Mouse (Mus musculus) urinary bladder, postnatal 14 days (tissue): ENCODE measurements around the gene Mylk4.
A peak's percentile ranks its signal among the peaks of the same experiment; 100 is the strongest.

Source experiments
- DNase-seq: peaks from one replicate; pipeline ENCODE4 v3.0.0; 2021; ENCODE audit warnings: low spot score

The Mylk4 gene

DNA sequence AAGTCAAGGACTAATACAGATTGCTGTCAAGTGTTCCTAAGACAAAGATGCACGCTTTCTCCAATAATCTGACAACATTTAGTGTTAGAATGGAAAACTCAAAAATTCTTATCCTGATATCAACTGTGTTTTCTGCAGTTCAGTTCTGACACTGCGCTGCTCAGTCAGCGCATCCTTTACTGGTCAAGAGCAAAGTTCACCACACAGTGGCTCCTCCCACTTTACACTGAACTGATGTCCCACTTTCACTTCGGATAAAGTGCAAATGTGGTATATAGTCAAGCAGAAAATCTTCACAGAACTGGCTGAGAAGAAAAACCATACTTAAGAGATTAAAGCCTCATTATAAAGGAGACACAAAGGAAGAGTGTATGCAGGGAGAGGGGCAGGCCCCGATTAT is 11.4 kb upstream of the Mylk4 start:
- no peak for DNase-seq

DNA sequence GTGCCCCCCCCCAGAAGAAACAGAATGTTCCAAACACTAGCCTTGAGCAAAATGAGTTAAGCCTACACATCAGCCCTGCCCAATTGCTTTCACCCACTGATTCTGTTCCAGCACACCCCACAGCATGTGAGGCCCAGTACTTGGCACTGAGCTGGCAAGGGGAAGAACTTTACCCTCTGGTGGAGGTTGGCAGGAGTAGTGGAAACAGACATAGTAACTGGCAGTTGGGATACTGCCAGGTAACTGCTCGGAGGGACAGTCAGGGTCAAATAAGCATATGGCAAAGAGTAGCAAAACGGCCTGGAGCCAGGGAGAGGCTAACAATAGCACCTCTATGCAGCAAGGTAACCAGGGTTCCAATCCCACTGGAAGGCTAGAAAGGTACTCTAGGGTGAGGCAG is 10.9 kb upstream of the Mylk4 start:
- DNase-seq, result no peak

DNA sequence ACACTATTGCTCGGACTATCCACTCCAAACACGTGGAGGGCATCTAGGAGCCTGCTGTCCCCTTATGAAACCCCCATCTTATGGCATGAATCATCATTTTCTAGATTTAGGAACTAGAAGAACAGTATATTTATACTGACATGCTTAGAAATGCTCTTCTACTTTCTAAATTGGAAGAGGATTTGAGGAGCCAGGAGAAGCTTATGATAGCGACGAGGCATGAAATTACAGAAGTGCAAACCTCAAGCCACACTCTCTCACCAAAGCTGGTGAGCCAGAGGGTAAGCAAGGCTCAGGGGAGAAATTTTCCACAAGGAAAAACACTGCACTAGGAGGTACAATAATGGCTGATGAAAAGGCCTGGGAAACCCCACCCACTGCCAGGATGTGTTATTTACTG is 6.0 kb upstream of the Mylk4 start:
- DNase-seq, result no peak

DNA sequence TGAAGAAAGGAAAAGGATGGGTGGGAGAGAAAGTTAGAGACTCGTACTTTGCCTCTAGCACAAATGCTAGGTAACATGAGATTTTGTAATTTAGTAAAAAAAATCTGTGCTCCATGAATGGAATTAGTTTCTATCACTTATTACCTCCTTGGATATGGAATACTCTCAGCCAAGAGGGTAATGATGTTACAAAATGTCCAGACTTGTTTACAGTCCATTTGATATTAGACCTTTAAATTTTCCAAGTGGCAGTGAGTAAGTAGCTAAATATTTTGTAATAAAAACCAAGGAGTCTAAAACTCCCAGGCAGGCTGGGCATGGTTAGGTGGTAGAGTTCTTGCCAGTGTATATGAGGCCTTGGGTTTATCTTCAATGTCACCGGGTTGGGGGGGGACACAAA is 3.8 kb upstream of the Mylk4 start:
- no peak for DNase-seq

DNA sequence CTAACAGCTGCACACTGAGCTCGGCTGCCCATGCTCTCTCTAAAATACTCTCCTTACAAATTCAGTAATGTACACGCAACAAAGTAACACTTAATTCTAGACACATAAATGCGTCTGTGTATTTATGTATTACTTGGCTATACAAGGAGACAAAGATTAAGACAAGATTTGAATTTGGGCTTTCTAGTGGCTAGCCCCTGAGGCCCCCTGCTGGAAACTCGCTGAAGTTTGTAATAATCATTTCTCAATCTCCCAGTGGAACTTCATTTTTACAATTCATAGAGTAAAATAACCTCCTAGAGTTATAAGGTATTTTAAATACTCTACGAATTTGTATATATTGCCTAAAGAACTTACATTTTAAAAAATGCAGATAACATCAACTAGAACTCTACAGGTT is 699 bp downstream of the Mylk4 start:
- no peak for DNase-seq

DNA sequence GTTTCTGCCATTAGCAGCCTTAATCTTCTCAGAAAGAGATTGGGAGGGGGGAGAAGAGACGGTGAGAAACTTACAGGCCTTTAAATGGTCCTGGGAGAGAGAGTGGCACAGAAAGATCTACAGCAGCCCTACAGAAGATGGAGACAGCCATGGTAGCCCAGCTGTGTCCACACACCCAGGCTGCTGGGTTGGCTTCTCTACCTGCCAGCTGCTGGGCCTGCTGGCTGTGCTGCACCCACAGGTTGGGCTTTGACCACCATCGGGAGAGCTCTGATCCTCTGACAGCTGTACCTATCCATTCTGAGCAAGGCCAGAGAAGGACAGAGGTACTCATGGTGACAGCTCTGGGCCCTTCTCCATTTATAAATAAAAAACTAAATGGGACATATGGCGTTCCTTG is 4.9 kb downstream of the Mylk4 start:
- no peak for DNase-seq

DNA sequence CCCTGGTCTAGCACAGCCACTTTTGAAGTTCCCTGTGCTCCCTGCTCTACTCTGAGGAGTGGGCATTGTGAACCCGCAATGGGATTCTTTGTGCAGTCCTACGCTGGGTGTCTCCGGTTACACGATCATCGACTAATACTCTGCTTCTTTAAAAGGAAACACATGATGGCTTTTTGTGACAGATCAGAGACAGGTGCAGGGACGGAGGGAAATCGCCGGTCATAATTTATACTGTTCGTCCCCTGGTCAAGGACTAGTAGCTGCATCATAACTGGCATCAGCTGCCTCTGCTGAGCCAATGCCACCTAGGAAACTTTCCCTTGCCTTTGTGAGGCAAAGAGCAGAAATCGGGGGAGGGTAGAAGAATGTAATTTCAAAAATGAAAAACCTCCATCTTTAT is 7.4 kb downstream of the Mylk4 start:
- DNase-seq, result no peak

DNA sequence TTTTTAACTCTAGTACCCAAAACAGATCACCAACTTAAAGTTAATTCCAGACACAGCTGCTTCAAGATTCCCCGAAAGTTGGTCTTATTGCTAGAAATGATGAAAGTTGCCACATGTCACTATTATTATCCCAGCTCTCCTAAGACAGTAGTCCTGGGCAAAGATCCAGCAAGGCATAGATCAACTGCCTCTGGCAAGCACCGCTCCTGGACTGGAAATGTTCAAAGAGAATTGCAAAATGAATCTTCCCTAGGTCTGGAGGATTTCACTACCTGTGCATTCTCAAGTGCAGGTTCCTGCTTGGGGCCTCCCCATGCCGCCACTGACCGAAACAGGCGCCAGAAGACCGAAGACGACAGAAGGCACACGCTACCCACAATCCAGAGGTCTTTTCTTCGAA is 7.9 kb downstream of the Mylk4 start:
- DNase-seq, result no peak

DNA sequence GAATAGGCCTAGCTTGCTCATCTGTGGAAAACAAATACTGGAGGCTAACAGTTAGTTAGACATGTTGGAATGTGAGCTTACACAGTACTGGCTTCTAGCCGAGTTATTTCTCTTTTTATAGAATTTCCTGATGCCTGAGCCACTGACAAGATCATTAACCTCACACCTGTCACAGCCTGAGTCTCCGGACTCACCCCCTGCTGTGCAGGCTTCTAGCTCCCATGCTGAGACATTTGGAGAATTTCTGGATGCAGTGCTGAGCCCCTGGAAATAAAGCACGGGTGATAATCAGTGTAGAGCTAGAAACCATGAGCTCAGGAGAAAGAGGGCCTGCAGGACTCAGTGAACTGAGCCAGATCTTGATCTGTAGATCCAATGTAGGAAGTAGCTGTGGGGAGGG is 13.8 kb downstream of the Mylk4 start:
- no peak for DNase-seq

DNA sequence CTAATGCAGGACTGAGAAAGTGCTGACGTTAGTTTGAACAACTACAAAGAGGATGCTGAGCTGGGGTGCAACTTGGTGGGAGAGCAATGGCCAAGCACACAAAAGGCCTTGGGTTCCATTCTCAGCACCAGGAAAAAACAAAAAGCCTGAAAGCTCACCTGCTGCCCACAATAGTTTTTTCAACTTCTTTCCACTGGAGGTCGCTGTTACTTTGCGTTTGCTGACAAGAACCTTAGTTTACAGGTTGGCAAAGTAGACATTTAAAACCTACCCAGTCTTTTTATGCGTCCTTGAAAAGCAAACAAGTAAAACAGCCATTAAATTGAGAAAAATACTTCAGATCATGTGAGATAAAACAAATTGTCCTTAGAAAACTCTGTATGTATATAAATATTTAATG is 15.7 kb downstream of the Mylk4 start:
- peak; percentile 35 for DNase-seq

DNA sequence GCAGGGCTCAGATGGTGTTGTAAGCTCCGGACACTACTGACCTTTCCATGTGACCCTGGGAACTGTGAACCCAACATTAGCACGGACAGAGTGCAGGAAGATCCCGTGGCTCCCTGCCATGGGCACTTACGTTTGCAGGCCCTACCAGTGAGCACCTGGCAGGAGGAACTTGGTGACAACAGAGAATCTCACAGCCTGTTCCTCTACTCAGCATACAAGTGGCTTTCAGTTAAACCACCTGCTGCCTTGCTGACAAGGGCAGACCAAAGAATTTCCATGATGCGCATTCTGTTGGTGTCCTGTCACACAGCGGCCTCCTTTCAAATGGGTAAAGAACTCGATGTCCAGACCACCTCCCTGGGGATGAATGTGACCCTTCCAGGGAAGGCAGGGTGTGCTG is 19.3 kb downstream of the Mylk4 start:
- no peak for DNase-seq

DNA sequence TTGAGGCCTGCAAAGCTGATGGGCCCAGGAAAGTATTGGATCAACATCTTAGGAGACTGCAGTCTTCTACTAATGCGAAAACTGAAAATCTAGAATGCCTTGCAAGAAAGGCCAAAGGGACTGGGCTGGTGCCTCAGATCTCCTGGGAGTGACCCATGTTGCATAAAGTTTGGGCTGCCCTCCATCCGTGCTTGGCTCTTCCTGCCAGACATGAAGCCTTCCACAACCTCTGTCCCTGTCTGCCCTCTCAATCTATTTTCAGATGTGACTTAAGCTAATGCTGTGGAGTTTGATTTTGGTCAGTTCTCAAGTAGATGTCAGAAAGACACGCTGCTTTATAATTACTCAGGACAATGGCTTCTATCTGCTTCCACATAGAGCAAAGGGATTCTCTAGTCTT is 20.6 kb downstream of the Mylk4 start:
- DNase-seq, result no peak

DNA sequence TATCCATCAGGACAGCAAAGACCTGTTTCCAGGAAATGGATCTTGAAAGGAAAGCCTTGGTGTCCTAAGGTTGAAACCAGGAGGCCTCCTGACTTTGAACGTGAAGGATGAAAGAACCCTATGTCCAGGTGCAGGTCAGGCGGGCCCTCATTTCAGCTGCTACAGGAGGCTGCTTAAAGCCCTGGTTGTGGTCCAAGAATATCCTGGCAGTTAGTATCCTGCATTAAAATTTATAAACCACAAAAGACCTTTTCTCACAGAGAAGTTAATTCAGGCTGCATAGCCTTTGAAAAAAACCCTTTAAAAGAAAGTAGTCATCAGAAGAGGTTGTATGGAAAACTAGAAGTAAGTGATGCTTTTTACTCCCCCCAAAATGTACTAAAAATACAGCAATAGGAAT is 23.0 kb downstream of the Mylk4 start:
- DNase-seq, result no peak

DNA sequence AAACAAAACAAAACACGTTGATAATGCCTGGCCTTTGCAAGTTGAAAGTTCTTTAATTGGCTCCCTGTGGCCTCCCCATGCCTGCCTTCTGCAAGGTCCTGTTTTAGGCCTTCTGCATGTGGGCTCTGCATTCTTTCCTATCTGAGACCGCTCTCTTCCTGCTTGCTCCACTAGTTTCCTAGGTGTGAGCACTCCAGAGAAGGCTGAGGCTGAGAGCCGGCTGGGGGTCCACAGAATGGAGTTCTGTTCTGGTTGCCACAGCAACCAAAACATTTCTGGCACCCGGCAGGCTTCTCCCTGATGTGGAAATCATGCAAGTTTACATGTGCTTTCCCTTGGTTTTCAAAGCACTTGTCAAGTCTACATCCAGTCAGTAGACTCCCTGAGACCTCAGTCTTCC is 24.7 kb downstream of the Mylk4 start:
- no peak for DNase-seq

DNA sequence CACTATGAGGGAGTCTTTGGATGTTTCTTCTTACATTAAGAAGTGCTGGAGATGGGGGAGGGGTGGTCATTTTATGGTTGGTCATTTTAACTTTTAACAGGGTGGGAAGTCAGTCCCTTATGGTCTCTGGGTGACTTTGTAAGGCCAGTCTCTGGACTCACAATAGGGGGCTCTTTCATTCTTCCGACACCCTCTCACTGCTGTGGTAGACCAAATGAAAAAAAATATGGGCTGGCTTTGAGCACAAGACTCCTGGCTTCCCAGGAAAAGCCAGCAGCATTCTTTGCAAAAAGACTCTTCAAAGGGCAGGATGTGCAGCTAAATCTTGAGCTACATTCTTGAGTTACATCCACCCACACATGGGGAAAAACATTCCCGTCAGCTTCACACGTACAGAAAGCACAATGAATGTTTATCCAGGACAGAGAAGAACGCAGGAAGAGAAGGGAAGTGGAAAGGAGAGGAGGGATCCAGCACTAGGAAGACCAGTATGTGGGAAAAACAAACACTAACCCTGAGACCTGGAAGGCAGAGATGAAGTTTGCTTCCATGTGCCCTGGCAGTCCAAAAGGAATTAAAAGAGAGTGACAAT is 31.6 kb downstream of the Mylk4 start:
- DNase-seq, result no peak

DNA sequence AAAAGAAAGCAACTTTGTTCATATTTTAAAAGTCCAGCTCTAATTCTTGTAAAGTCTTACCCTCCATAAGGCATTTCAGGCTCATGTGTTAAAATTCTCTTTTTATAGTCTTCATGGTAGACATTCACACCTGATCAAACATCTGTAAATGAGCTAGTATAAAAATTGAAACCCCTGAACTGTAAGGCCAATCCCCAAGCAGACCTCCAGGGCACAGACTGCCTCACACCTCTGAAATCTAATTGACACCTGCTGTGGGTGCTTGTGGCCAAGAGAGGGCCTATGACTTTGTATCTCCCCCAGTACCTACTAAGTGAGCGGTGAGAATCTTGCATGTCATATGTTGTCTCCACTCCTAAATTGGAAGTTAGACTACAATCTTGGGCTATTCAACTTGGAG is 33.2 kb downstream of the Mylk4 start:
- DNase-seq, result no peak

DNA sequence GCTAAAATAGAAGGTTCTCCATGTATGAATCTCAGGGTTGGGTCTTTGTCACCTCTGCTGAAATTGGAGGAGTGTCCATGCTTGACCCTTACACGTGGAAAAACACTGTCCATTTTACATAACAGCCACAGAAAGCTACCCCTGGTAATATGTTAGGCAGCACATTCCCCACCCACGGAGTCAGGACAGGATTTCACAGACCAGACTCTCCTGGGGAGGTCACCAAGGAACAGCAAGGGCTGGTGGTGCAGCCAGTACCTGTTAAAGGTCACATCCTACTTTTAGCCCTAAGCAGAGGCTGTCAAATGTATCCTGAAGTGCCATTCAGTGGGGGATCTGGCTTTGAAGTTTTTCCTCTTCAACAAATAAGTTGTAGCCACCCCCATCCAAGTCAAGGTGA is 35.3 kb downstream of the Mylk4 start:
- no peak for DNase-seq

DNA sequence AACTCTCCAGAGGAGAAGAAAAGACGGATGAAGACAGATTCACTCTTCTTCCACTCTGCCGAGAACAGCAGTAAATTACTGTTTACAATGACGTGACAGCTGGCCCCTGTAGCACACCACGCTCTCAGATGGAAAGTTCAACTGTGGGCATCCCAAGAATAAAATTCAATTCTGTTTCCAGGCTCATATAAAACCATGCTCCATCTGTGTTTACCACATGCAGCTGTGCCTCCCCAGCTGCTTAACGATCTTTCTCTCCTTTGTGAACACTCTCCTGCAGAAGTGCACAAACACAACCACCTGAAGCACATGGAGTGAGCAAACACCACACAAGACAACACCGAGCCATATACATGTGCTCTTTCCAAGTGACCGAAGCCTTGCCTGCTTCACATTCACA is 42.6 kb downstream of the Mylk4 start:
- no peak for DNase-seq

DNA sequence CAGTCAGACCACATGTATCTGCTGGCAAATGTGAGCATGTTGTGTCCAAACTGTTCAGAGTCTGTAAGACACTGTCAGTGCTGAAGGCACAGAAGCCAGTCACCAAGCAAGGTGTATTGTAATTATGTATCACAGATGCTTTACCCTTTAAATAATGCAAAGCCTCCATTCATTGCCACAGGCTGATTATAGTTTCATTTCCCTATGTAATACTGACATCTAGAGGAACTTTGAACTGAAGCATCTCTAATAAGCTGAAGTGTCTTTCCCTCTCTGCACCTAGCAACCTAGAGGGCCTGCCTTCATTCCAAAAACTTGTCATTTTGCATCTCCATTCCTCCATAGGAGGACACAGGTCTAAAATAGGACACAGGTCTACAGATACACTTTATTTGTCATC is 52.5 kb downstream of the Mylk4 start:
- DNase-seq, result no peak

DNA sequence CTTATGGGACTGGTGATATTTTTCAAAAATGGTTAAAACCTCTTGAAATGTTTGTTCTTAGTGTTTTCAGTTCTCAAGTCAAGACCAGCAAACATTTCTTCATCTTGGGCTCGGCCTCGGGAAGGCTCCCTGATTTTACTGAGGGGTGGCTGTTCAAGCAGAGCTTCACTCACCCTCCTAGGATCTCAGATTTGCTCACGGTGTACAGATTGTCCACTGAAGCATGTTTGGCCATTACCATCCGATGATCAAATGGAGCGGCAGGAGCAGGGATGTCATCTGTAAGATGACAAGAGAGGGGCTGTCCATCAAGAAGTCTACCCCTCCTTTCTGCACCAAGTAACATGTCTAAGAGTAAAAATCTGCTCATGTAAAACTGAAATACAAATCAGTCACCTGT is 59.1 kb downstream of the Mylk4 start:
- DNase-seq, result no peak

DNA sequence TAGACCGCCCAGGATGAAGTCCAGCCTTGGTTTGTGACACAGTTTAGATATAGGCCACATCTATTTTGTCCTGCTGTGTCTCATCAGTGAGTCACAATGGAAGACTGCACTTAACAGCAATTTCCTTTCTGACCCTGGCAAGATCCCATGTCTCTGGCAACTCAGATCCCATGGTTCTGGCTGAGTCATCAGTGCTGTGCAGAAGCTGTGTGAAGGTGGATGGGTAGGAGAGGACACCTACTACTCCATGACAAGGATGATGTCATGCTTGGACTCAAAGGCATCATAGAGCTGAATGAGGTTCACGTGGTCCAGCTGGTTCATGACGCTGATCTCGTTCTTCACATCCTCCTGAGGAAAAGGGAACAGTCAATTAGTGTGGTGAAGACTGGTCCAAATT is 62.0 kb downstream of the Mylk4 start:
- no peak for DNase-seq

DNA sequence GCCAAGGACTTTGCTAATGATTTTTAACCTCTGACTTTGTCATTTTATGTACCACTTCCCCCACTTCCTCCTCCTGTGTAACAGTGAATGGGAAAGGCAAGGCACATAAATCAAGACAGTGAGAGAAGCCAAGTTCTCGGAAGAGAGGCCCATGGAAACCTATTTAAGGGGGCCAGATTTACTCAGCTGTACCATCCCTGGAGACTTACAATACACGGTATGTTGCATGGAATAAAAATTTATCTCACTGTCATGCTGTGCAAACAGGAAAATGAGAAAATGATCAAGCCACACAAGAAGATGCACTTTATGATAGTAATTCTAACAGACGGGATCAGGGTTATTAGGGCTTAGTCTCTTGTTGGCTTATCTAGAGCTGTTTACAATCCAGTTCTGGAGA is 64.5 kb downstream of the Mylk4 start:
- DNase-seq, result no peak

DNA sequence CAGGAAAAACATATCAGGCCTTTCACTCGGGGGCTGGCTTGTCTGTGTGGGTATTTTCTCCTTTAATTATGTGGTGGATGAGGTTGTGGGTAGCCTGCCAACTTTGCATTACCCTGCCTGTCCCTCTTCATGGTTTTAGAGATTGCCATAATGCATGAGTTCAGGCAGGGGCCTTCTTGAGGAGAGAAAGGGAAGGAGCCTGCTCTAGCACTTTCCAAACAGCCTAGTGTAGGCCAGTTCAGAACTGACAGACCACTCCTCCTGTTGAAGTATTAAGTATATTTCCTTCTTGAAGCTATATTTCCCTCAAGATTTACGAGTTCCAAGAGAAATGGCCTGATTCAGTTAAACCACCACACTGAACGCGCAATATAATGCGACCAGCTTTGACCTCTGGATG is 66.0 kb downstream of the Mylk4 start:
- DNase-seq, result no peak

DNA sequence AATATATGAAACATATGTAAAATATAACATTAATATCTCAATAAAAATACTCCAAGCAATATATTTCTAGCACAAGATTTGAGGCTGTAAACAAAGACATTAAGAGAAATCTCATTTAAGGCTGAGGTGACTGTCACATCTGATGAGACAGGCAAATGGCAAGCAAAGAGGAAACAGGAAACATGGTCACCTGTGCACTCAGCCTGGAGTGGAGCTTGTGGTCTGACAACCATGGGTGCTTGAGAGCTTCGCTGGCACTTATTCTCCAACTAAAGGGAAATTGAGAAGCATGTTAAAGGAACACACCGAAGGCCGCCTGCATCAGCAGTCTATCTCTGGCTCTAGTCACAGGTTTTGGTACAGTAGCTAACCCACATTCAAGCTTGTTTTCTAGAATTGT is 71.2 kb downstream of the Mylk4 start:
- no peak for DNase-seq

DNA sequence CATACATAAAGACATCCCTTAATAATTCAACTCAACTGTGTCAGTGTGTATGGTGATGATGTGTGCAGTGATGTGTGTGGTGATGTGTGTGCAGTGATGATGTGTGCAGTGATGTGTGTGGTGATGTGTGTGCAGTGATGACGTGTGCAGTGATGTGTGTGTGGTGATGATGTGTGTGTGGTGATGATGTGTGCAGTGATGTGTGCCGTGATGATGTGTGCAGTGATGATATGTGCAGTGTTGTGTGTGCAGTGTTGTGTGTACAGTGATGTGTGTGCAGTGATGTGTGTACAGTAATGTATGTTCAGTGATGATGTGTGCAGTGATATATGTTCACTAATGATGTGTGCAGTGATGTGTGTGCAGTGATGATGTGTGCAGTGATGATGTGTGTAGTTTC is 75.9 kb downstream of the Mylk4 start:
- DNase-seq, result no peak
